Mouse (Mus musculus): ENCODE results near the gene Gpr22. TPM values are rescaled to one million over a fixed set of nuclear protein-coding genes. Genes with fewer than 3 reads are reported as not detected.

Gpr22 gene
- total RNA-seq, 2 experiments from 2014 or later, result not detected

GRCm38 (mm10) chr12:31693278-31693677 is 20.5 kb downstream of the Gpr22 start:
- ATAC-seq (replicated peaks; ENCODE audit: low FRiP score, poor library complexity, severe bottlenecking), result no peak

- no peak for ATAC-seq (replicated peaks; ENCODE audit: low FRiP score, poor library complexity, severe bottlenecking)
Measured at GRCm38 (mm10) chr12:31686679-31687078, 27.1 kb downstream of the Gpr22 start.

GRCm38 (mm10) chr12:31667187-31667586 is 46.6 kb downstream of the Gpr22 start:
- no peak for ATAC-seq (replicated peaks; ENCODE audit: low FRiP score, poor library complexity, severe bottlenecking)

GRCm38 (mm10) chr12:31665999-31666398 is 47.7 kb downstream of the Gpr22 start:
- ATAC-seq (replicated peaks; ENCODE audit: low FRiP score, poor library complexity, severe bottlenecking), result no peak

Other genes starting within 250 kb of the Gpr22 start
- gene Cbll1, start 214.3 kb downstream of the Gpr22 start, total RNA-seq (2015; ENCODE audit: low replicate concordance), result 9.6 and 22.3 TPM in 2 replicates
- gene Cbll1, start 214.3 kb downstream of the Gpr22 start, total RNA-seq (2017; ENCODE audit: low replicate concordance), result 2.0 and 4.6 TPM in 2 replicates
- not detected in 2 replicates for gene Slc26a4, start 154.0 kb downstream of the Gpr22 start, total RNA-seq (2015; ENCODE audit: low replicate concordance)
- not detected in 2 replicates for gene Slc26a4, start 154.0 kb downstream of the Gpr22 start, total RNA-seq (2017; ENCODE audit: low replicate concordance)
- gene Bcap29, start 79.3 kb downstream of the Gpr22 start, total RNA-seq (2015; ENCODE audit: low replicate concordance), result 9.4 and 22.2 TPM in 2 replicates
- gene Bcap29, start 79.3 kb downstream of the Gpr22 start, total RNA-seq (2017; ENCODE audit: low replicate concordance), result 6.6 and 10.3 TPM in 2 replicates
- gene Dus4l, start 59.1 kb downstream of the Gpr22 start, total RNA-seq (2015; ENCODE audit: low replicate concordance), result 0.84 and 1.4 TPM in 2 replicates
- gene Dus4l, start 59.1 kb downstream of the Gpr22 start, total RNA-seq (2017; ENCODE audit: low replicate concordance), result 0.98 and 1.4 TPM in 2 replicates
- gene Cog5, start 59.1 kb downstream of the Gpr22 start, total RNA-seq (2015; ENCODE audit: low replicate concordance), result 16.8 and 24.9 TPM in 2 replicates
- gene Cog5, start 59.1 kb downstream of the Gpr22 start, total RNA-seq (2017; ENCODE audit: low replicate concordance), result 7.0 and 13.5 TPM in 2 replicates
- 73.9 and 109 TPM in 2 replicates for gene Hbp1, start 236.6 kb upstream of the Gpr22 start, total RNA-seq (2015; ENCODE audit: low replicate concordance)
- gene Hbp1, start 236.6 kb upstream of the Gpr22 start, total RNA-seq (2017; ENCODE audit: low replicate concordance), result 71.8 and 72.6 TPM in 2 replicates